Mouse (Mus musculus) intestine, embryonic 16.5 days (tissue): ENCODE measurements around the gene Oprd1. TPM values are rescaled to one million over a fixed set of nuclear protein-coding genes. Genes with fewer than 3 reads are reported as not detected.

Experiments used
- ATAC-seq: fragments of 200-750 bp; cut with Nextera tagmentation; 2 replicates; pipeline ENCODE4 v1.8.0; 2017; ENCODE audit warnings: moderate TSS enrichment, moderate library complexity
- H3K27ac ChIP-seq: fragments of 300-500 bp; sonication (generic); 2 replicates; pipeline ENCODE4 v1.5.1; 2014; ENCODE audit warnings: mild to moderate bottlenecking, low read length
- H3K27me3 ChIP-seq: fragments of 300-500 bp; sonication (generic); replicated peaks from 2 replicates; pipeline ENCODE4 v1.6.1; 2014; ENCODE audit warnings: low read length, control low read depth, mixed read lengths; ENCODE audit not compliant: control insufficient read depth, insufficient read depth
- H3K36me3 ChIP-seq: fragments of 300-500 bp; sonication (generic); 2 replicates; pipeline ENCODE4 v1.6.1; 2014; ENCODE audit warnings: low read length, control low read depth; ENCODE audit not compliant: control insufficient read depth, insufficient read depth
- H3K4me1 ChIP-seq: fragments of 300-500 bp; sonication (generic); 2 replicates; pipeline ENCODE4 v1.6.1; 2014; ENCODE audit warnings: low read length, control low read depth, mixed read lengths; ENCODE audit not compliant: control insufficient read depth, insufficient read depth
- H3K4me2 ChIP-seq: fragments of 300-500 bp; sonication (generic); 2 replicates; pipeline ENCODE4 v1.6.1; 2014; ENCODE audit warnings: low read depth, low read length, control low read depth
- H3K4me3 ChIP-seq: fragments of 300-500 bp; sonication (generic); 2 replicates; pipeline ENCODE4 v1.5.1; 2014; ENCODE audit warnings: mild to moderate bottlenecking, low read length
- H3K9ac ChIP-seq: fragments of 300-500 bp; sonication (generic); 2 replicates; pipeline ENCODE4 v1.6.1; 2014; ENCODE audit warnings: low read depth, low read length
- H3K9me3 ChIP-seq: fragments of 300-500 bp; sonication (generic); 2 replicates; pipeline ENCODE4 v1.6.1; 2016; ENCODE audit warnings: low read length, control low read depth; ENCODE audit not compliant: control insufficient read depth
- WGBS: fragments of 180-500 bp; shearing (Covaris S2); extraction: QIAGEN DNeasy Blood & Tissue Kit; methylation state at CpG from one replicate; pipeline ENCODE4 v1.1.7; 2014; 5-methylcytosine and 5-hydroxymethylcytosine counted together
- polyA plus RNA-seq: library from polyadenylated mRNA; unstranded; fragments of >200 nt; fragmentation: Nextera tagmentation; extraction: Ambion mirVana; gene quantifications from 2 replicates; pipeline ENCODE4 v1.2.1, GENCODE M21; 2015

The Oprd1 gene
- polyA plus RNA-seq, 1 experiment from 2014 or later = 0.22 TPM

DNA sequence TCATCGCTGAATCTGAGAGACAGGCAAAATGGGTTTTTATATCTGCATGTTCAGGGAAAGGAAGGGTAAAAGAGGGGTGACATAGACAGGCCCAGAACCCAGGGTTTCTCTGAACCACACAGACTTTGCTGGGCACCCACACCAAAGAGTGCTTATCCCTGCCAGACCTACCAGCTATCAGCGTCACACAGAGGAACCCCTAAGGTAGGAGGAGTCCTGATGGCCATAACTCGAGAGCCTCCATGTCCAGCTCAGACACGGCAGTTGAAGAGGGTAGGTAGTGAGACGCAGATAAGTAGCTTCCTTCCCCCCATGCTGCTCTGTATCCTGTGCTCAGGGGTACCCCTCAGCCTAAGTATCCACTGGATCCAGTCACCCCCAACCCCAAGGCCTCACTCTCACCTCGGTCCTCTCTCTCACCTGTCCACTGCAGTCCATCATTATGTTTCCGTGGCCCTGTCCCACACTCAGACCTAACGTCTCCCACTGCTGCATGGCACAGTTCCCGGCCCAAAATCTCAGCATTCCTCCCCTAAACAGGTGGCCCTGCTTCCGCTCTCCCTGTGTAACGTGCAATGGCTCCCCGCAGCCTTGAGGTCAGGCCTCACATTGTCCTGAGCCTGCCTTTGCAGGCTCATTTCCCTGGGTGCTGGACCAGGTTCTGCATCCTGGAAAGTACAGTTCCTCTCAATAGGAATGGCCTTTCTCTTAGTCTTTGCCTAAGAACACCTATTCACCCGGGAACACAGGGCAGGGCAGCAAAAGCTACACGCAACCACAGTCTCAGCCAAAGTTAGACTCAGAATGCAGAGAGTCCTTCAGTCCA is 77.0 kb downstream of the Oprd1 start:
- no peaks in the 10 kb centered on the region for H3K27me3 ChIP-seq
- ATAC-seq = no peak
- no peak overlapping the region for H3K4me3 ChIP-seq
- 82% methylated on average over 14 of the region's 14 CpGs for WGBS
- peaks cover 34% of the 10 kb centered on the region for H3K4me1 ChIP-seq
- no peaks in the 10 kb centered on the region for H3K36me3 ChIP-seq
- H3K27ac ChIP-seq = no peak overlapping the region
- no peak overlapping the region for H3K9ac ChIP-seq
- no peaks in the 10 kb centered on the region for H3K9me3 ChIP-seq
- H3K4me2 ChIP-seq = no peak overlapping the region

DNA sequence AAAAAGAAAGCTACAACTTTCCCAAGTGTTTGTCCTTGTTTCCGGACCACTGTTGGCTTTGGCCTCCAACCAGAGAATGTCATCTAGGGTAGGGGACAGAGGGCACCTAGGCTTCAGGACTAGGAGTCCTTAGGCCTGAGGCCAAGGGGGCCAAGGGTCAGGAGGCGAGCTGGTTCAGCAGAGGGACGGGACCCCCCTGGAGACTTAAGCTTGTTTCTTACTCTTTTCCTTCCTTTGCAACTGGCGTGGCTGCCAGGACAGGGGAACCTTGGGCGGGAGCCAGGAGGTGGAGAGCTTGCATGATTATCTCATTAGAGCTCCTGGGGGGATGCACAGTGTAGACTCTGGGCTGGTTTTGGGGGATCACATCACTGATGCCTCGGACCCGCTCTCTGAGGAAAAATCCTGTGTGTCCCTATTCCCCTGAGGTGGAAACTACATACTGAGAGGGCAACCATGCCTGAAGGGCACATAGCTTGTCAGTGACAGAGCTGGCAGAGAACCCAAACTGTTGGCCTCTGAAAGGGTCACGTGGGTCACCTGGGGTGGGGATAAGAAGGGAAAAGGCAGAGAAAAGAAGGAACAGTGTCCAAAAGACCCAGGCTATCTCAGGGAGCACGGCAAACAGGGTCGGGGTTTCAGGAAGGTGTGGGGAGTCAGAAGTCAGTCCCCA is 78.0 kb downstream of the Oprd1 start:
- no peak overlapping the region for H3K4me3 ChIP-seq
- H3K9ac ChIP-seq = no peak overlapping the region
- peaks cover 36% of the 10 kb centered on the region for H3K4me1 ChIP-seq
- no peak overlapping the region for H3K27ac ChIP-seq
- 70% methylated on average over 10 of the region's 10 CpGs for WGBS
- ATAC-seq = no peak
- no peak overlapping the region for H3K4me2 ChIP-seq
- H3K36me3 ChIP-seq = no peaks in the 10 kb centered on the region
- H3K27me3 ChIP-seq = no peaks in the 10 kb centered on the region
- H3K9me3 ChIP-seq = no peaks in the 10 kb centered on the region

DNA sequence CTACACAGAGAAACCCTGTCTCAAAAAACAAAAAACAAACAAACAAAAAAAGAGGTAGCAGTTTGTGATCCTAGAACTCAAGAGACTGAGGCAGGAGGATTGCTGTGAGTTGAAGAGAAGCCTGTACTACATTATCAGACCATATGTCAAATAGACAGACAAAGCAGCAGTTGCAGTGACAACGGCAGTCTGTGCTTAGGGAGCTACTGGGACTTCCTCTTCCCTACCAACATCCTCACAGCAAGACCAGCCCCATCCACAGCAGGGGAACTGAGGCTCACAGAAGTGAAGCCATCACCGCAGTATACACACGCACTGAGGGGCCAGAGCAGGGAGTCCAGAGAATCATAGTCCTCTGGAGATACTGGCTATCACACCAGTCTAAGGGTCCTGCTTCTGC is 78.7 kb downstream of the Oprd1 start:
- no peak overlapping the region for H3K27ac ChIP-seq
- no peaks in the 10 kb centered on the region for H3K9me3 ChIP-seq
- no peak overlapping the region for H3K4me2 ChIP-seq
- H3K27me3 ChIP-seq = no peaks in the 10 kb centered on the region
- peaks cover 36% of the 10 kb centered on the region for H3K4me1 ChIP-seq
- no peak overlapping the region for H3K9ac ChIP-seq
- no peaks in the 10 kb centered on the region for H3K36me3 ChIP-seq
- no peak overlapping the region for H3K4me3 ChIP-seq
- ATAC-seq = no peak
- WGBS = 59% methylated on average over 3 of the region's 3 CpGs

DNA sequence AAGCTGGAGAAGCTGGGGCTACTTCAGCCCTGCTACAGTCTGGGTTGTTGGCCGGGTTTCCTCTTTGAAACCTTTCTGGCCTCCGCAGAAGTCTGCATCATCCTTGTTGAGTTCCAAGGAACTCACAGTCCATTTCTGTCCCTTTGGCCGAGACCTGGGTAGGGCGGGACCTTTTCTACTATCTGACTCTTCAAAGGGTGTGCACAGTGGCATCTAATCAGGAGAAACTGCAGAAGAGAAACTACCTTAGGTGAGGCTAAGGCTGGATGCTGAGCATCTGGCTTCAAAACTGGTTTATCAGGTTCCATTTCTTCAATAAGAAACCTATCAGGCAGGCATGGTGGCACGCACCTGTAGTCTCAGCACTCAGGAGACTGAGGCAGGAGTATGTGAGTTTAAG is 79.7 kb downstream of the Oprd1 start:
- Histone ChIP-seq H3K4me1 (peaks cover 36% of the 10 kb centered on the region), H3K4me2 (no peak overlapping the region), H3K27ac (no peak overlapping the region; the same call in 1 of the 2 replicates), H3K27me3 (no peaks in the 10 kb centered on the region), H3K36me3 (no peaks in the 10 kb centered on the region), H3K9ac (no peak overlapping the region), H3K9me3 (no peaks in the 10 kb centered on the region), H3K4me3 (no peak overlapping the region)
- WGBS = 74% methylated on average over 5 of the region's 5 CpGs
- peak; percentile 61 for ATAC-seq

DNA sequence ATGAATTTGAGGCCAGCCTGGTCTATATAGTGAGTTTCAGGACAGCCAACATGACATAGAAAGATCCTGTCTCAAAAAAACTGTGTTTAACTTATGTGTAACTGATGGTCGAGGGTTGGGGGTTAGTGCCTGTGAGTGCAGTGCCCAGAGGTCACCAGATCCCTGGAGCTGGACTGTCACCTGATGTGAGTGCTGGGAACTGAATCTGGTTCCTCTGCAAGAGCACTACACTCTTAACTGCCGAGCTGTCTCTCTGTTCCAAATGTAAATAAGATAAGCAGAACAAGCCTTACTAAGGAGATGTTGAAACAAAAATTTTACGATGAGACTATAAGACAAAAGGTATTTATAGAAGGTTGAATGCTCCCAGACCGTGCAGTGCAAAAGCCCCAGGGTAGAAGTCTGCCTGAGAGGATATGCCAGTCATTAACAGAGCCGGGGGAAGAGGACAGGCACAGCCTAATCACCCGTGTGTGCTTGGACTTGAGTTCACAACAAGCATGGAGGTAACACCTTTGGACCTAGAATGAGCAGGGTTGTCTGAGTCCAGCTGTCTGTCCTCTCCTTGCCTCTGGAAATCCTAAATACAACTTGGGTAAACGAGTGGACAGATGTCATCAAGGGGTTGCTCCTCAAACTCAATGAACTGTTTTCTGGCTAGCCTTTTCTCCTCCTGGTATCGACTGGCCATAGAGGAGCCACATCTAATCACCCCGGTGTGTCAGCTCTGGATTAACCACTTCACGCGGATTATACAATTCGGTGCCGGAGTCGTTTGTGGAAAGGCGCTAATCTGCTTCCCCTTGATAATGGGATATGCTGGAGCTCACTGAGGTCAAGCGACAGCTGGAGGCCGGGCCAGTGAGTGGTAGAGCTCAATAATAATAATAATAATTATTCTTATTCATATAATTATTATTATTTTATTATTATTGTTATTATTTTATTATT is 81.1 kb downstream of the Oprd1 start:
- Histone ChIP-seq H3K4me1 (peaks cover 34% of the 10 kb centered on the region), H3K27ac (no peak overlapping the region)
- WGBS = 60% methylated on average over 17 of the region's 17 CpGs

DNA sequence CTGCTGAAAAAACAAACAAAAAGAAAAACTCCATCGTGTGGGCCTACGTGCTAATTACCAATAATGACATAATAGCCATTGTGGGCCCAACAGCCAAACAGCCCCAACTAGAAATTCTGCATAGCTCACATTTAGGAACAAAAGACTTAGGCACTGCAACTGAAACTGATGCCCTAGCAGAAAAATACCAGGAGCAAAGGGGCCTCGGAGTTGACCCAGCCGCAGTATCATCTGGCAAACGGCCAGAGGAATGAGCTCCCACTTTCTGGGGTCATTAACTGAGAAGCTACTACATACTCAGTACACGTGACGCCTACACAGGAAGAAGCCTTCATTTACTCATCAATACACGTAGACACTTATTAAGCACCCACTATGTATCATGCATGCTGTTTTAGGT is 82.0 kb downstream of the Oprd1 start:
- Histone ChIP-seq H3K9me3 (no peaks in the 10 kb centered on the region), H3K4me3 (no peak overlapping the region), H3K4me2 (no peak overlapping the region), H3K9ac (no peak overlapping the region), H3K27ac (no peak overlapping the region), H3K27me3 (no peaks in the 10 kb centered on the region), H3K36me3 (no peaks in the 10 kb centered on the region), H3K4me1 (peaks cover 32% of the 10 kb centered on the region)
- ATAC-seq = no peak
- WGBS = 59% methylated on average over 8 of the region's 8 CpGs

More for the DNA sequence above, 81.1 kb downstream of the Oprd1 start:
- H3K9me3 ChIP-seq = no peaks in the 10 kb centered on the region
- H3K9ac ChIP-seq = no peak overlapping the region
- H3K4me3 ChIP-seq = no peak overlapping the region
- no peak overlapping the region for H3K4me2 ChIP-seq
- H3K36me3 ChIP-seq = no peaks in the 10 kb centered on the region
- H3K27me3 ChIP-seq = no peaks in the 10 kb centered on the region
- peak; percentile 47 for ATAC-seq

Other genes with a start within 250 kb of the Oprd1 start
- gene Tmem200b, start 222.7 kb downstream of the Oprd1 start, polyA plus RNA-seq = 0.18 and 0.20 TPM in 2 replicates
- gene Gm10300, start 69.8 kb downstream of the Oprd1 start, polyA plus RNA-seq = not detected in 2 replicates
- gene Epb41, start 69.2 kb downstream of the Oprd1 start, polyA plus RNA-seq = 41.5 and 46.8 TPM in 2 replicates
- gene Ythdf2, start 67.8 kb upstream of the Oprd1 start, polyA plus RNA-seq = 62.4 and 73.7 TPM in 2 replicates
- 25.9 and 30.2 TPM in 2 replicates for gene Gmeb1, start 117.1 kb upstream of the Oprd1 start, polyA plus RNA-seq
- 39.8 and 41.1 TPM in 2 replicates for gene Taf12, start 129.9 kb upstream of the Oprd1 start, polyA plus RNA-seq
- 5.3 and 7.8 TPM in 2 replicates for gene Rab42, start 158.9 kb upstream of the Oprd1 start, polyA plus RNA-seq
- 79.6 and 81.1 TPM in 2 replicates for gene Trnau1ap, start 185.1 kb upstream of the Oprd1 start, polyA plus RNA-seq
- gene Rcc1, start 209.1 kb upstream of the Oprd1 start, polyA plus RNA-seq = 82.2 and 90.6 TPM in 2 replicates